Mouse (Mus musculus): ENCODE measurements around the gene Tas2r130. TPM values are rescaled to one million over a fixed set of nuclear protein-coding genes. Genes with fewer than 3 reads are reported as not detected.
"Not testable (repeated sequence)": the region's sequence is repeated elsewhere in the genome, so short reads cannot be mapped to it uniquely, and the experiment has no call there.

Gene Tas2r130
- not detected in 2 replicates for polyA plus RNA-seq (2012; rRNA removed)

DNA sequence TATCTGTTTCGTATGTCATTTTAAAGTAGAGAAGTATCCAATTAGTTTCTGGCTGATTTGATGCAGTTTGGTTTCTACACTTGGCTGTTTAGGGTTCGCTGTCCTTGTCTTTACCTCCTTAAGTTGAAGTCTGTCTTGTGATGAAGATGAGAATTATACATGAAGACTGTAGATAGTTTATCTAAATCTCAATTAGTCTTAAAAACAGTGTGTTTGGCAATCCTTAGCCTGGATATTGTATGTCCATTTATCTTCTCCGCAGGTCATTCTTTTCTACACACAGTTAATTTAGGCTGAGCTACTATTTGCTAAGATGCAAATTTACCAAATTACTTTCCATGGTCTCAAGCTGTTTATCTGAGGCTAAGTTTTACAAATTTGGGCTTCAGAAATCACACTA, at the start of gene Tas2r130:
TSS of gene Tas2r130 (minus strand) at position 101 of the 400 bp plus-strand sequence.
- Histone ChIP-seq H3K4me1 (ENCODE audit: control insufficient read depth, insufficient read depth, low read length) (no peaks in the 10 kb centered on the region), H3K4me3 (replicated peaks; ENCODE audit: insufficient read depth, low read depth, low read length) (no peak within 1 kb of the TSS), H3K27ac (ENCODE audit: insufficient read depth, low read length) (no peak within 1 kb of the TSS), H3K27me3 (ENCODE audit: control insufficient read depth, insufficient read depth, low read length) (no peaks in the 10 kb centered on the region)
- TF ChIP-seq CTCF (IDR thresholded peaks at IDR 0.05; ENCODE audit: borderline replicate concordance, insufficient read depth, low read depth, low read length) (no peak), POLR2A (IDR thresholded peaks at IDR 0.05; ENCODE audit: borderline replicate concordance, insufficient read depth, low read length) (no peak)
- WGBS = 58% methylated on average over 3 of the region's 3 CpGs
- no peak for DNase-seq

DNA sequence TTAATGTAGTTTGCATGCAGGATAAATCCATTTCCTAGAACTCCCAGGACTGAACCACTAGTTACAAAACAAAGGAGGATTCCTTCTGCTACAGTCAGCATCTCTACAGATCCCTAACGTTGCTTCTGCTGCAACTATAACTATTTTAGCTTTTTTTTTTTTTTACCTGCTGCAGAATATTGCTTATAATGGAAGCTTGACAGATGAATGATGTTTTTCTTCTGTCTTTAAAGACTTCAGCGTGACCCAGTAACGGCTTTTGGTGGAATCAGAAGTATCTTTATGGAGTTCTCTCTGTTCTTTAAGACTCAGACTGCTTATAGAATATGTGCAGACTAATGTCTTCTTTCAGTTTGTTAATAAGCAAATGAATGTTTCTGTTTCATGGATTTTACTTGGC, 48.1 kb upstream of the Tas2r130 start, which contains the start of gene Tas2r106:
TSS of gene Tas2r106 (minus strand) at position 101 of the 400 bp plus-strand sequence.
- Histone ChIP-seq H3K27ac (ENCODE audit: insufficient read depth, low read length) (no peak within 1 kb of the TSS), H3K27me3 (ENCODE audit: control insufficient read depth, insufficient read depth, low read length) (no peaks in the 10 kb centered on the region), H3K4me3 (replicated peaks; ENCODE audit: insufficient read depth, low read depth, low read length) (no peak within 1 kb of the TSS), H3K4me1 (ENCODE audit: control insufficient read depth, insufficient read depth, low read length) (no peaks in the 10 kb centered on the region)
- 69% methylated on average over 3 of the region's 3 CpGs for WGBS
- no peak for DNase-seq
- no peak for TF ChIP-seq CTCF (IDR thresholded peaks at IDR 0.05; ENCODE audit: borderline replicate concordance, insufficient read depth, low read depth, low read length)

DNA sequence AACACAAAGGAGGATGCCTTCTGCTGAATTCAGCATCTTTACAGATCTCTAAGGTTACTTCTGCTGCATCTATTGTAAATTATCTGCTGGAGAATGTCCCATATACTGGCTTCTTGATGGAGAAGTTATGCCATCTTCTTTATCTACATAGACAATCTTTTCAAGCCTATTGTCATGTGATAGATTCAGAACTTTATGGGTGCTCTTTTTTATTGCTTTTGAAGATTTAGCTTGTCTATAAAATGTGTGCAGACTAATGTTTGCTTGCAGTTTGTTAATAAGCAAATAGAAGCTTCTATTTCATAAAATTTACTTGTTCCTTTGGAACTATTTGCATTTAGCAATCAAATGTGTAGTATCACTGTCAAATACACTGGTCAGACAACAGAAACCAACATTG, 29.3 kb upstream of the Tas2r130 start, which contains the start of gene Tas2r107:
TSS of gene Tas2r107 (minus strand) at position 101 of the 400 bp plus-strand sequence.
- no peaks in the 10 kb centered on the region for H3K4me1 ChIP-seq (ENCODE audit: control insufficient read depth, insufficient read depth, low read length)
- DNase-seq = no peak
- H3K27me3 ChIP-seq (ENCODE audit: control insufficient read depth, insufficient read depth, low read length) = no peaks in the 10 kb centered on the region
- H3K27ac ChIP-seq (ENCODE audit: insufficient read depth, low read length) = no peak within 1 kb of the TSS
- TF ChIP-seq POLR2A (IDR thresholded peaks at IDR 0.05; ENCODE audit: borderline replicate concordance, insufficient read depth, low read length) = no peak
- TF ChIP-seq CTCF (IDR thresholded peaks at IDR 0.05; ENCODE audit: borderline replicate concordance, insufficient read depth, low read depth, low read length) = no peak
- no peak within 1 kb of the TSS for H3K4me3 ChIP-seq (replicated peaks; ENCODE audit: insufficient read depth, low read depth, low read length)

DNA sequence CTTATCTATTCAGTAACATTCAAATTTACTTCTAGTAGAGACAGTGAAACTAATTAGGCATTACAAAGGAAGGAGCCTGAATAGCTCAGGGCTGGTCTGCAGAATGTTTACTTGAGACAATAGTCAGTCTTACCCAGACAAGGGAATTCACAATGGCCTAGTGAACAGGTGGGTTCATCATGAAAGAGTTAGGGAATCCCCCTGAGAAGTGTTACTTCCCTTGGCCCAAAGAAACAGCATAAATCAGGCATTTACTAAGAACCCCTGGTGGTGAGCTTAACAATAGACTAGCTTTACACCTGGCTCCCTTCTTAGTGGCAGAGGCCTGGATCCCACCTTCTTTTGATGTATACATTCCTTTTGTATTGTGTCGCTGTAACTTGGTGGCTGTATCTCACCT, 20.8 kb downstream of the Tas2r130 start:
- H3K27me3 ChIP-seq (ENCODE audit: control insufficient read depth, insufficient read depth, low read length); DNase-seq; H3K4me1 ChIP-seq (ENCODE audit: control insufficient read depth, insufficient read depth, low read length); H3K4me3 ChIP-seq (replicated peaks; ENCODE audit: insufficient read depth, low read depth, low read length); H3K27ac ChIP-seq (ENCODE audit: insufficient read depth, low read length): not testable (repeated sequence)
- 87% methylated on average over 1 of the region's 1 CpGs for WGBS

DNA sequence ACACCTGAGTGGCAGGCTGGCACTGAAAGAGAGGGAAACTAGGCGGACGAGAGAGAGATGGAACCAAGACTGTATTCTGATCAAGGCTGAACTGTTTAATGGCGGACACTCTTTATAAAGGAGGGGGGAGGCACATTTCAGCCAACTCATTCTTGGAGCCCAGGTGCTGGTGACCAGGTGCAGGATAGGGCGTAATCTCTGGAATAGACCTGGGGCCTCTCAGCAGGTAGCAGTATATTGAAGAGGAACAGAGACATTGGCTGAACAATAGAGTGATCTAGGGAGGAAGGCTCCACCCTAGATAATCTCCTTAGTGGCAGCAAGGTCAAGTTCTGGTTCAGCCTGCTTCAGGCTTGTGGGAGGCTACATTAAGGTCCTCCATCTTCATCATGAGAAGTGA, 25.9 kb downstream of the Tas2r130 start:
- TF ChIP-seq POLR2A (IDR thresholded peaks at IDR 0.05; ENCODE audit: borderline replicate concordance, insufficient read depth, low read length) (no peak), CTCF (IDR thresholded peaks at IDR 0.05; ENCODE audit: borderline replicate concordance, insufficient read depth, low read depth, low read length) (no peak)
- WGBS = 88% methylated on average over 4 of the region's 4 CpGs
- no peak overlapping the region for H3K4me3 ChIP-seq (replicated peaks; ENCODE audit: insufficient read depth, low read depth, low read length)
- no peaks in the 10 kb centered on the region for H3K27me3 ChIP-seq (ENCODE audit: control insufficient read depth, insufficient read depth, low read length)
- H3K27ac ChIP-seq (ENCODE audit: insufficient read depth, low read length) = no peak overlapping the region
- no peaks in the 10 kb centered on the region for H3K4me1 ChIP-seq (ENCODE audit: control insufficient read depth, insufficient read depth, low read length)
- no peak for DNase-seq

Other genes with a start within 250 kb of the Tas2r130 start
- gene Ybx3, start 242.4 kb downstream of the Tas2r130 start, polyA plus RNA-seq (2012; rRNA removed) = 82.2 and 94.0 TPM in 2 replicates
- gene 5430401F13Rik, start 144.5 kb downstream of the Tas2r130 start, polyA plus RNA-seq (2012; rRNA removed) = not detected in 2 replicates
- not detected in 2 replicates for gene Gm6619, start 144.5 kb downstream of the Tas2r130 start, polyA plus RNA-seq (2012; rRNA removed)
- not detected in 2 replicates for gene Tas2r107, start 29.2 kb upstream of the Tas2r130 start, polyA plus RNA-seq (2012; rRNA removed)
- not detected in 2 replicates for gene Tas2r106, start 48.0 kb upstream of the Tas2r130 start, polyA plus RNA-seq (2012; rRNA removed)
- gene Tas2r104, start 54.8 kb upstream of the Tas2r130 start, polyA plus RNA-seq (2012; rRNA removed) = not detected in 2 replicates
- gene Tas2r105, start 56.6 kb upstream of the Tas2r130 start, polyA plus RNA-seq (2012; rRNA removed) = not detected in 2 replicates
- not detected in 2 replicates for gene Tas2r114, start 59.2 kb upstream of the Tas2r130 start, polyA plus RNA-seq (2012; rRNA removed)

Measured in cerebellum, adult 2 months (tissue).